Mouse (Mus musculus) adrenal gland, adult 8-10 months (tissue): ENCODE measurements around the gene A3galt2. TPM values are rescaled to one million over a fixed set of nuclear protein-coding genes. Genes with fewer than 3 reads are reported as not detected.

Experiments
- DNase-seq: peaks from one replicate; pipeline ENCODE4 v3.0.0; 2022
- total RNA-seq, 4 experiments: library from RNA; stranded (reverse); gene quantifications; 2 replicates each; pipeline ENCODE4 v1.2.4; 2022

A3galt2 gene
- total RNA-seq, result under 1 TPM; 0.14 to 0.34 (median 0.15) TPM

DNA sequence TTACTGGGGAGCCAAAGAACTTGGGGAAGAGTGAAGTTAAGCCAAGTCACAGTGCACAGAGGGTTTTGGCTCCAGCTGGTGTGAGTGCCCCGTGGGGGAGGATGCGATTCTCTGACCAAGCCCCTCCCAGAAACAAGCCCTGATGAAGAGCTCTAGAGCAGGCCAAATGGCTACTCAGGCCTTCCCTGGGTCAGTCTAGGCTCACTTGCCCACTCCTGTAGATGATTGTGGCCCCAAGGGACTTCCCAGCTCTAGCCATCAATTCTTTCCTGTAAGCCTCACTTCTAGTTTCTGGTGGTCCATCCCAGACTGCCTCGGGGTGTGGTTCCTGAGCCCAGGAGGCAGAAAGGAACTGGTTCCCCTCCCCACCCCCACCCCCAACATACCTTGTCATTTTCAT, at the start of gene A3galt2:
Gene A3galt2 (plus strand): TSS at position 301 of the 400 bp plus-strand sequence.
- DNase-seq, result no peak

DNA sequence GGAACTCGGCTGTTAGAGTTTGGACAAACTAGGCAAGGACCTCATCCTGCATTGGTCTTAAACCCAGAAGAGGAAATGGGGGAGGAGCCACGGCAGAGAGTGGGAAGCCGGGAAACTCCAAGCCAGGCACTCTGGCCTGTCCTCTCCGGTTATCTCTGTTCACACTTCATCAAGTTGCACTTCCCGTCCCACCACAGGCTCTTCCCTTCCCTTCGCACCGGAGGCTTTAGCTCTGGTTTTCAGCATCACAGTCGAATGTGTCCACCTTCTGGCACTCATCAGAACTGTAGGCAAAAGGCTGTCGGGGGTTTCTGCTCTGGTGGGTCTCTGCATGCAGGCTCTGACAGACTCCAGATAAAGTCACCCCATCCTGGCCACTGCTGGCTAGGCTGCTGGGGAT, 48.5 kb upstream of the A3galt2 start:
- no peak for DNase-seq

DNA sequence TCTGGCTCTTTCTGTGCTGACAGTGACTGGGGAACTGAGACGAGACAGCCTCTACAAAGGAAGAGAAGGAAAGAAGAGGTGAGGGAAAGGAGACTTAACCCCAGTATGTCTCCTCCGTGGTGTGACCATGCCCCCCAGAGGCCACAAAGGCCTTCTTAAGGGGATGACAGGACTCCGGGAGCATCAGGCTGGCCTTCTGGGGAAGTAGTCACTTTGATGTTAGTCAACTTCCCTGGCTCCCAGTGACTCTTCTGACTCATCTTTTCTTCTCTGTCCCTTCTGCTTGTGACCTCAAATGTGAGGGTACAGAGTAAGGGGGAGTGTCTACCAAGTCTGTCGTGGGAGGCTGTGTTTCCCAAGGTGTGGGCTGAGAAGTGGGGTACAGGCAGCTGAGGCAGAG, 47.8 kb upstream of the A3galt2 start:
- no peak for DNase-seq

GRCm38 (mm10) chr4:128709061-128709780, 45.9 kb upstream of the A3galt2 start:
- no peak for DNase-seq

DNA sequence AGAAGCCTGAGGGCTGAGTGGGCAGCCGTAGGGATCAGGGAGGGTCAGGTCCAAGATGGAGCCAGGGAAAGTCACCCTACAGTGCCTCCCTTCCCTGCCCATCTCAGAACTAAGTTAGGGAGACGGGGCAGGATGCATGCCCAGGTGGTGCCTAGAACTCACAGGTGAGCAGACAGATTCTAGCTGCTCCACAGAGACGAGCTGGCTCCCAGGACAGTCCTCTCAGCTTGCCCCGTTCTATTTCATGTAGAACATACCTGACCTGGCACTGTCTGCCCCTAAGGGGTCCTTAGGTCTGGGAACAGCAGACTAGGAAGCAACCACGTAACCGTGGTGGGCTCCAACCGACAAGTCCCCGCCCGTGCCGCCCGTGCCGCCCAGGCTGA, 45.4 kb upstream of the A3galt2 start:
- DNase-seq, result no peak

DNA sequence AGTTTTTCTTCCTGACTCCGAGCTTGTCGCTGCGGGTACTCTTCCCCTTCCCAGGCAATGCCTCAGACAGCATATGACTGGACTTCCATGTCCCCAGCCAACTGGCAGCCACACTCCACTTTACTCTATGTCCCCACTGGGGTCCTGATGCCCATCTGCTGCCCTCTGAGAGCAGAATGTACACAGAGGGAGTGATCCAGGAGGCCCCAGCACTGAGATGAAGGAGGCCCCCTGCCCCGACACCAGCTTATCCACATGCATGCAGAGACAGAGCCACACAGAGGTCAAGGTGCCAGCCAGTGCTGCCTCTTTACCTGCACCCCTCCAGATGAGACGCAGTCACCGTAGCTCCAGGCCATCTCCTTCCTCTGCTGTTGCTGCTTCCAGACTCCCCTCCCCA, 44.9 kb upstream of the A3galt2 start:
- no peak for DNase-seq

DNA sequence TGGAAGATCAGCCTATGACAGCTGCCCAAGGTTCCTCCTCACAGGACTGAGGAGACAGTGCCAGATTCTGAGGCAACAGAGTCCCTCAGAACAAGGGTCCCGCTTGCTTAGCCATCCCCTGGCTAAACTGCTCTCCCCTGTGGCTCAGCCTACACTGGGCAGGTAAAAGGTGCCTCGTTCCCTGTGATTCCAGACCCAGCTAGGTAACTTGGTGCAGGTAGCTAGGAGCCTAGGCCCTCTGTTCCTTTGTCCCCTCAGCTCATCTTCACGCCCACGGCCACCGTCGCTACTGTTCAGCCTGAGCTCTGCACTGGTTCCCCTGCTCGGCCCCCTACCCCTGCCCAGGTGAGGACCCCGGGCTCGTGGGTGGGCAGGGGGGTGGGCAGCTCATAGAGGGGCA, 44.4 kb upstream of the A3galt2 start:
- DNase-seq, result no peak

GRCm38 (mm10) chr4:128711455-128712135, 43.6 kb upstream of the A3galt2 start:
- peak; percentile 85 for DNase-seq

DNA sequence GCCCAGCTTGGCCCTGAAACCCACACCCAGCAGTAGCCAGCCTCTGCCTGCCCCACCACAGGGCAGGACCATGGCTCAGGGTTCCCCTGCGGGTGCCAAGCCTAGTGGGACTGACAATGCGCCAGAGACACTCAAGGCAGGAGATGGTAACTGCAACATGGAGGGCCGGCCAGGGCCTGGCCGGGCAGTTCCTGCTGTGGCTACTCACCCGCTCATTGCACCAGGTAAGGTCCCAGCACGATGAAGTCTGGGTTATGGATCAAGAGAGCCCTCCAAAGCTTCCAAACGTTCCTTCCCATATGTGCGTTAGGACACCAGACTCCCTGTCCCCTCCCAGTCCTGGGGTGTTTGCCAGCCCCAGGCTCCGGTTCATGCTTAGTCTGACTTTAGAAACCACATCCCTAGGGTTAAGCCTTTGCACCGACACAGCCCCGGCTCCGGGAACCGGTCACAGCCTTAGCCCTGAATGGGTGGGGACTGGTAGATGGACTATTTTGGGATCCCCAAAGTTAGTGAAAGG, 43.0 kb upstream of the A3galt2 start:
- no peak for DNase-seq

GRCm38 (mm10) chr4:128712941-128713340, 42.2 kb upstream of the A3galt2 start:
- DNase-seq, result no peak

- DNase-seq, result no peak
These were observed 39.6 kb upstream of the A3galt2 start for GRCm38 (mm10) chr4:128715241-128716204.

DNA sequence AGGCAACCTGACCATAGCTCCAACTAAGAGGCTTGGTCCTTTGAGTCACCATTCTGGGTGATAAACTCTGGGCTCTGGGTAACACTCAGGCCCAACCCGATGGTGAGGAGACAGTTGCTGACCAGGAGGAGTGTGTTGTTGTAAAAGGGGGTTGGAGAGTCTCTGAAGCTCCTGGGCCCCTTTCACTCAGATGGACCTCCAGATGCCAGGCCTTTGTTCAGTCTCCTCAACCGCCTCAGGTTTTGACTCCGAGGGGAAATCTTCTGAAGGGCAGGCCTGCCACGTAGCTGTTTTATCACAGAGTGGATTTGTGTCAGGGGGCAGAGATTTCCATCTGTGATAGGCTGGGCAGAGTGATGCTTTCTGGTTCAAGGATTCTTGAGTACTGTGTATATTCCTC, 38.9 kb upstream of the A3galt2 start:
- no peak for DNase-seq

DNA sequence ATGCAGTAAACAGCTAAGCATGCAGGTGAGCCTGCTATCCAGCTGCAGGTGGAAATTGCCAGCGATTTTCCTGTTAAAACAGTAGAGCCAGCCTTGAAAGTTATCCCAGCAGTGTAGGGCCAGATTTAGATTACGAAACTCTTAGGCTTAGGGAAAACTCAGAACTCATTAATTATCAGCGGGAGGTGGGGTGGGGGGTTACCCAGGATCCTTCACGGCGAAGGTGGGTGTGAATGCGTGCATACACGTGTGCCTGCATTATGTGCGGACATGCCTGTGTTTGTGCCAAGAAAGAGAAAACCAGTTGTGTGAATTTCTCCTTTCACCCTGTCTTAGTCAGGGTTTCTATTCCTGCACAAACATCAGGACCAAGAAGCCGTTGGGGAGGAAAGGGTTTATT, 38.4 kb upstream of the A3galt2 start:
- no peak for DNase-seq

DNA sequence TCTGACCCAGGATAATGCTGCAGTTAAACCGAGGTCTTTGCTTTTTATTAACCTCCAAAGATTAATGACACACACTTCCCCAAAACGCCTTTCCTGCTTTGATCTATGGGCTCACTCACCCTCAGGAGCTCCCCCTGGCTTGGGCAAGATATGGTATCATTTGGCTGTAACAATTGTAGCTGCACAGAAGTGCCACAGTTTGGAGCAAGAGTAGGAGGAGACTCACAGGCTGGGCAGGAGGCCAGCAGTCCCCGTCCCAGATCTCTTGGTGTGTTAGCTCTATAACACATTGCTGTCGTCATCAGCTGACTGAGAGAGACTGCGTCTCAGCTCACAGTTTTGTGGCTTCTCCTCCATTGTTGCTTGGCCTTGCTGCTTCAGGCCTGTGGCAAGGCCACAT, 35.1 kb upstream of the A3galt2 start:
- DNase-seq, result peak; percentile 65

DNA sequence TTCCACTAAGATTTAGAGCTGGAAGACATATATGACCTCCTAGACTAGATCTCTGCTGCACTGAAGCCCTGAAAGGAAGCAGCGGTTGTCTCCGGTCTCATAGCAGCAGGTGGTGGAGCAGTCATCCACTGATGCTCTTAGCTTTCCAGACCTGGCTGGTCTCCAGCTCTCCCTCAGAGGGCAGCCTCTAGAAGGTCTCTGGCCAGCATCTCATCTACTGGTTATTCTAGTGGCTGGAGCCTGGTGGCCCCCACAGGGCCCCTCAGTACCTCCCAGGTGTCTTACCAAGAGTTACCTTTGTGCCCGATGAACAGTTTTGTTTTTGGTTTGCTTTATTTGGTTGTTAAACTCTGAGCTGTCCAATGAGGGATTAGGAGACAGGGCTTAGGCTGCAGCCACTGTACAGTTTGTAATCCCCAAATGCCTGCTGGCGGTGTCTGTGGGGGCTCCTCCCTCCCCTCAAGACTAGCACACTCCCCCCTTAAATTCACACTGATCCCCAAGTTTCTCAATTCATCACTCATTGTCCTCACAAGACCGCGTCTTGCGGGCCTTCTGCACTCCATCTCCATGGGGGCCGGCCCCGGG, 34.0 kb upstream of the A3galt2 start:
- no peak for DNase-seq

GRCm38 (mm10) chr4:128721761-128722160, 33.4 kb upstream of the A3galt2 start:
- no peak for DNase-seq

- DNase-seq, result no peak
These were observed 32.2 kb upstream of the A3galt2 start for GRCm38 (mm10) chr4:128722932-128723331.

DNA sequence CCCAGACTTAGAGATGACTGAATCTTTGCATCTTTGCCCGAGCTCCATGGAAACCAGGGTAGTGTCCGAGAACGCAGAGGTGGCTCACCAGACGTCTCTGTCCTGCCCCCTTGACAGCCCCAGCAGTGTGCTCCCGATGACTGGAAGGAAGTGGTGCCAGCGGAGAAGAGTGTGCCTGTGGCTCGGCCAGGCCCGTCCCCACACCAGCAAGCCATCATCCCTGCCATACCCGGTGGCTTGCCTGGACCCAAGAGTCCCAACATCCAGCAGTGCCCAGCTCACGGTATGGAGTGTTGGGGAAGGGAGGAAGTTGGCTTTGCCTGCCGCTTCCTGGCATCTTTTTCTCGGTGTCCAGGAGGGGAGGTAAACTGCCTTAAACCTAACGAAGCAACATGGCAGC, 31.7 kb upstream of the A3galt2 start:
- DNase-seq, result no peak

DNA sequence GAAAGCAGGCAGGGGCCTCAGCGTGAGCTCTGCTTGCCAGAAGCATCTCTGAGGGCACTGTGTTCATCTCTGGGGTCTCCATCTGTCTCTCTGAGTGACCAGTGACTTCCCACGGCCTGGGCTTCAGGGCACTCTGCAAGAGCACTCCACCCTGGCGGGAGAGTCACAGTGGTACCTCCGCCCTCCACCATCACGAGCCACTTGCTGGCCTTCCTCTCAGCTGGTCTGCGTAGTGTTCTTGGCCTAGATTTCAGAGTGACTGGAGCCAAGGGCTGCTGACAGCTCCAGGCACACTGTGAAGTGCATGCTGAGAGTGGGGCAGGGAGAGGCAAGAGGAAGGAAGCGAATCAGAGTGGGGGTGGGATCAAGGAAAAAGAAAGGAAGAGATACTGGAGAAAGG, 31.1 kb upstream of the A3galt2 start:
- DNase-seq, result no peak

DNA sequence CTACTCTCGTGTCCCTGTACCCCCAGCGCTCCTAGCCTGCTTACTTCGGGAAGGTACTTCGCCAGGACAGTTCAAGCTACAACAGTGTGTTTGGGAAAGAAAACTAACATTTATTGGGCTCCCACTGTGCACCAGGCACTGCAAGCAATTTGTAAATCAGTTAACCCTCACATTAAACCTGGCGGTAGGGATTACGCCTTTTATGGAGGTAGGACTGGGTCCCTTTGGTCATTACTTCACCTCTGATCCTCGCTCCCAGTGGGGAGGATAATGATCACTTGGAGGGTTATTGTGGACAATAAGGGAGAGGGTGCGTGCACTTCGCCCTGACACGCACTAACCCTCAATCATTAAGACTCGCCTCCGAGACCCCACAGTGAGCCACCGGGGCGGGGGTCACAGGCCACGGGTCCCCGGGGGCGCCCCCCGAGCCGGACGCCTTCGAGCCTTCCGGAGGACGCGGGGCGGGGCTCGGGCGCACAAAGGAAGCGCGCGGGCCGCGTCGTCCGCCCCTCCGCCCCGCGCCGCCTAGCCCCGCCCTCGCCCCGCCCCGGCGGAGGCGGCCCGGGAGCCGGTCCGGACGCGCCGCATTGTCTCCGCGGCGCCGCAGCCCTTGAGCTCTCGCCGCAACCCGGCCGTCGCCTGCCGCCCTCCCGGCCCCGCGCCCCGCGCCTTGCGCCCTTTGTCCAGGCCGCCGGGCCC, 28.0 kb upstream of the A3galt2 start:
- DNase-seq, result peak; percentile 69

DNA sequence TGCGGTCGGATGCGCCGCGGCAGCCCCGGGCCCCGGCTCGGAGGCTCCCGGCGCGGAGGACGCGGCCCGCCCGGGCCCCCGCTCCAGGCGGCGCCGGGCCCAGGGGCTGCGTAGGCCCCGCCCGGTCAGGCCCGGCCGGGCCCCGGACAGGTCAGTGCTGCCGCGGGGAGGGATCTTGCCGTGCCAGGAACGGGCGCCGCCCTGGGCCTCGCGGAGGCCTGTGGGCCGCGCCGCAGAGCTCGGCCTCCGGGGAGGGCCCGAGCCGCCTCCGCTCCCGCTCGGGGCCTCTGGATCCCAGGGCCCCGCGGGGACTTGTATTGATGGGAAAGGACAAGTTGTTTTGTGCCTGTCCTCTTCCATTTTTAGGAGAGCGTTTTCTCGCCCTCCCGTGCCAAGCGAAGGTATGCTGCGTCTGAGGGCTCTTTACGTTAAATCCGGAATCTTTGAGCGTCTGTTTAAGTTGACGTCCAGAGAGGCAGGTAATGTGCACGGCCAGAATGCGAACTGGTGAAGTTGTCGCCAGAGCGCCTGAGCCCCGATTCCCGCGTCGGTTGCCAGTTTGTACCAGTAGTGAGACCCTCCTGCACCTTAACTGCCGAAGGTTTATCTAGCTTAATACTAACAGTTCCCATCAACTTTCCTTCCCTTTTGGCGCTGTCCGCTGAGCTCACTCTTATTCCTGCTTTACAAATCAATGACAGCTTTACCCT, 27.3 kb upstream of the A3galt2 start:
- peak; percentile 60 for DNase-seq
